Mouse (Mus musculus): ENCODE measurements around the gene Rps12-ps3.

Rps12-ps3 gene

DNA sequence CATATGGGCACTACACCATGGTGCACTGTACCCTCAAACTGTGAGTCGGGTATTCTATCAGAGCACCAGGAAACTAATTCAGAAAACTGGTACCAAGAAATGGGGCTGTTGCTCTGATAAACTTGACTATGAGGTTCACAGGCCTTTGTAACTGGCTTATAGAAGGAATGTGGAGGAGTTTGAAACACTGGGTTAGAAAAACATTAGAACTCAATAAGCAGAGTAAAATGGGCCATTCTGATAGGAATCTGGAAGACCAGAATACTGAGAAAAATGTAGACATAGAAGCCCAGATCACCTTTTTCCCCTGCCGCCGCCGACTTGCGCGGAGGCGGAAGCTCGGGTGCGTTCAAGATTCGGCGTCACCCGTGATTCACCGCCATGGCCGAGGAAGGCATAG lies at the start of gene Rps12-ps3:
Rps12-ps3 (plus strand) TSS at position 301 of the 400 bp plus-strand sequence.
- DNase-seq (ENCODE audit: low read depth, low spot score) = no peak

DNA sequence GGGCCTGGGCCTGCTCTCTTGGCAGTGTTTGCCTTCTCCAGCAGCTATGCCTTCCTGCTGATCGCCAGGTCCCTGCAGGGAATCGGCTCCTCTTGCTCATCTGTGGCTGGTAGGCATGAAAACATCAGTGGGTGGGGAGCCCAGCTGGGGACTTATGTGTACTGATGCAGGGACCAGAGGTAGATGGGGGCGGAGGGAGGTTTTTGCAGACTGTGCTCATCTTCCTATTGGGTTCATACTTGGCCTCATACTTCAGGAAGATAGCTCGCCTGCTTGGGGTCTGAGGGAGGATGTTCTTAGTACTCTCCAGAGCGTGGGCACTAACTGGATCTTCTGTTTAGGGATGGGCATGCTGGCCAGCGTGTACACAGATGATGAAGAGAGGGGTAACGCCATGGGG lies 48.9 kb upstream of the Rps12-ps3 start:
- DNase-seq (ENCODE audit: low read depth, low spot score) = no peak

DNA sequence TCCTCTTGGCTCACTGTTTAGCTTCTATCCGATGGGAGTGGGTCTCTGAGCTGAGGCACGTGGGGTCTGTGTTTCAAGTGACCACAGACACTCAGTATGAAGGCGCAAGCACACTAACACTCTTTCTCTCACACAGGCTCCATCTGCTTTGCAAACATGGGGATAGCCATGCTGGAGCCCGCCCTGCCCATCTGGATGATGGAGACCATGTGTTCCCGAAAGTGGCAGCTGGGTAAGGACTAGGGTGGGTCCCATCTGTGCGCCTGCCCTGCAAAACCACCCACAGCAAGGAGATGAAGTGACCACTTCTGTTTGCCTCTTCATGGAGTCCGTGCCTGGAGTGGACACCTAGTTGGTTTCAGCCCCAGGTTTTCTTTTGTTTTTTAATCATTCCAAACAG lies 45.7 kb upstream of the Rps12-ps3 start:
- no peak for DNase-seq (ENCODE audit: low read depth, low spot score)

DNA sequence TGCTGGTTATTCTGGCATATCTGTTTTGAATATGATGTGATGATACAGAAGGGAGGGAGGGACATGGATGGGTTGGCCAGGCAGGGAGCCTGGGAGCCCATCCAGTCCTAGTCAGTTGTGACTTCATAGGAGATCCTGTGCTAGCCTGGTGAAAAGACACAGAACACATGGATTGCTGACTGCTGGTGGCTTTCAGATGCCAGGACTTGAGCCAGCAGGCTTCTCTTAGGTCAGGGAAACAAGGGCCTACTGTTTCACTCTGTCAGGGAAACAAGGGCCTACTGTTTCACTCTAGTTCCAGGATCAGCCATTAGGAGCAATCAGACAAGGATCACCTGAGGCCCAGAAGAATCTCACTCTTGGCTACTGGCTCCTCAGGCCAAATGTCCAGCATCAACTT lies 41.2 kb upstream of the Rps12-ps3 start:
- DNase-seq (ENCODE audit: low read depth, low spot score) = no peak

DNA sequence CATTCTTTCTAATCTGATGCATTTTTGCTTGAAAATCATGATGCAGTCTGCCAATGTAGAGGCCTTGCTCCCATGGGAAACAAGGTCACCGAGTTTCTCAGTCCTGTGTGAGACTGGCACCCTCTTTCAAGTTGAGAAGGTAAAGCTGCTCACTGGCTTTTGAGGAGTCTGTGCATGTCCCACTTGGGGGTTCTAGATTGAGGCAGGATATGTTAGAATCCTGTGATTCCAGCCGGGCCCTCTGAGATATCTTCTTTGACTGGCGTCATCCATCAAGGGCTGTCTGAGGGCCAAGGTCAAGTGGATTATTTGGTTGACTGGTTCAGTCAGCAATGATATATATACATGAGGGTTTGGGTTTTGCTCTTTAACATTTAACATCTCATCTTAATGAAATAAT lies 40.1 kb upstream of the Rps12-ps3 start:
- DNase-seq (ENCODE audit: low read depth, low spot score) = no peak

DNA sequence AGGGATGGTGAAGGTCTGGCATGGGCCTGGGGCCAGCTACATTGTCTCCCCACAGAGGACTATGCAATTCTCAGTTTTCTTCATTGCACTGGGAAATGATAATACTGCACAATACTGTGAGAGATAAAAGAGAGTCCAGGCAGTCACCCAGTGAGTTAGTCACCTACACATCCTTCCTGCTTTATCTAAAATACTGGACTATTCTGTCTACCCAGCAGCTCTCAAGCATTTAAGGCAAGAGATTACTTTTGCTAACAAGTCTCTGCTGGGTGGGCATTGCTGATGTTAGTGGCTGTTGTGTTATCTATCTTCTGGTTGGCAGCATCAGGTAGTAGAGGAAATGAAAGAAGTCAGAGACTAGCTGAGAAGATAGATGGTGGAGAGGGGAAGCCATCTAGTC lies 33.0 kb upstream of the Rps12-ps3 start:
- no peak for DNase-seq (ENCODE audit: low read depth, low spot score)

DNA sequence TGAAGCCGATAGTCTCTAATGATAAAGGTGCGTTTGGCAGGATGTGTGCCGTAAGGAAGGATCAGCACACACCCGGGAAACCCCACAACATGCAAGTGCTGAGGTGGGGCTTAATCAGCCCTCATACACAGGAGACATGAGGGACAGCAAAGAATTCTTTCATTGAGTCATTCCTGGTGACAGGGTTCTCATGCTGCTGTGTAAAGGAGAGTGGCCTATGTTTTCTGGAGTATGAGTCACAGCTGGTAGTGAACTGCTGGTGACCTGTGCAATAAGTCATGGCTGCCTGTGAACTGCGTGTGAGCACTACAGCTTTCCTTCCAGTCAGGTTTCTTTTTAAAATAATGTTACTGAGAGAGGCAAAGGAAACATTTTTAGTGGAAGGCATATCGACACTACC lies 32.3 kb upstream of the Rps12-ps3 start:
- DNase-seq (ENCODE audit: low read depth, low spot score) = no peak

DNA sequence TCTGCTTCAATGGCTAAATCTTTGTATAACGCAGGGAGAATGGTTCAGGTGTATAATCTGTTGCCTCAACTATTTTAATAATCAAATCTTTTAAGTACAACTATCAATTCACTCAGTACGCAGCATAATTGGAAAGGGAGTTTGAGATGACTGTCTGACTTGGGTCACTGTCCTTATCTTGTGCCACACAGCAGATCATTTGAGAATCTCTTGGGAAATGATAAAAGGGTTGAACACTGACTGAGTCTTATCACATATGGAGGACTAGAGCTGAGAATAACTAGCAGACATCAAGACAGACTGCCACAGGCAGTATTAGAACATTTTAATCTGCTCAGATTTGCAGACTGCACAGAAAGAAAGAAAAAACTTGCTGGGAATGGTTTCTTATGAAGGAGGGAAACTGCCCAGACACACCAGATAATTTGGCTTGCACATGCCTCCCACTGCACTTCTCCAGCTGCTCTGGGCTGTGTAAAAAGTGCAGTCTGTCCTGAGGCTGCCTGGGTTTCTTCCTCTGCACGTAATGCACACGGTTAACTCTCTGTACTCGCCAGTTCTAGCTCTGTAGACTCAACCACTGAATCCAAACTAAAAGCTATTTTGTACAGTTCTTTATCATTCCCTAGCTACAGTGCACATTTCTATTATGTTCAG lies 29.8 kb upstream of the Rps12-ps3 start:
- DNase-seq (ENCODE audit: low read depth, low spot score) = no peak

DNA sequence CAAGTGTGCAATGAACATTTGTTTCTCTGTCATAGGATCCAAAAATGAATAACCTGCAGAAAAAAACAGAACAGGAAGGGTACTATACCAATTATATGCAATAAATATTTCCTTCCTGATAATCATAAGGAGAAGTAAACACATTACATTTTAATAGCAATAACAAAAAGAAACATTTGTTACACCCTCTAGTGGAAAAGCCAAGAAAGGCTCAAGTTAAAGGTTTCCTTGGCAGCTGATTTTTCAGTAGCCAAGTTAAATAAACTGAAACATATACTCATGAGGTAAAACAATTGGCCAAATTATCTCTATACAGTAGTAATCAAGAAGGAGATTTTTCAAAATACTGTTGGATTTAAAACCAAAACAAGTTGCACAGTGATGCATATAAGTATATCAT lies 6.8 kb upstream of the Rps12-ps3 start:
- no peak for DNase-seq (ENCODE audit: low read depth, low spot score)

DNA sequence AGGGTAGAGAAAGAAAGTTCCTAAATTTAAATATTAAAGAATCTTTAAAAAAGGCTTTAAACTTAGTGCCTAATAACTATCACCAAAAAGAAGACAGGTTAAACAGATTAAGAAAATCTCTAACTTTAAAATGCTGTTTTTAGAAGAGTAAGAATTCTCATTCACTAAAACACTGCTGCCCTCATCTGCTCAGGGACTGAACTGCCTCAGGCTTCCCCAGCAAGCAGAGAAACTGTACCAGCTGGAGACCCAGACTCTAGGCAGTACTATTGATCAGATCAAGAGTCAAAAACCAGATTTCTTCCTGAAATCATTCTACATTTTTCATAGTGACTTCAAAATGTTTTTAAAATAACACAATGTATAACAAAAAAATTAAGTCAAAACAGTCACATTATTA lies 5.5 kb upstream of the Rps12-ps3 start:
- DNase-seq (ENCODE audit: low read depth, low spot score) = peak; percentile 2

DNA sequence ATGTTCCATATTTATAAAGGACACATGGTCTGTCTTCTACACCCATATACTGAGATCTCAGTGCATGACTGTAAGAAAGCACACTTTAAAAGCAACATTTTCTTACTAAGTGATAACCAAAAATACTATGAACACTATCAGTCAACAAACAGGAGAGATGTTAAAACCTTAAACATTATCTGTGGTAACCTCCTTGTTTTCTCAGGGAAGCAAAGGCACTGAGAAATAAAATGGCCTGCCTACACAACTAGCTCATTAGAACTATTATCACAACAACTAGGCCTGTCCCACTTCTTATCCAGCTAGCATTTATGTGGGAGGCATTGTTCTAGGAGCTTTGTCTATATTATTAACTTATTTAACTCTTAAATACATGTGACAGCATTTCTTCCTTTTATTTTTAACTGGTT lies 8.7 kb downstream of the Rps12-ps3 start:
- no peak for DNase-seq (ENCODE audit: low read depth, low spot score)

DNA sequence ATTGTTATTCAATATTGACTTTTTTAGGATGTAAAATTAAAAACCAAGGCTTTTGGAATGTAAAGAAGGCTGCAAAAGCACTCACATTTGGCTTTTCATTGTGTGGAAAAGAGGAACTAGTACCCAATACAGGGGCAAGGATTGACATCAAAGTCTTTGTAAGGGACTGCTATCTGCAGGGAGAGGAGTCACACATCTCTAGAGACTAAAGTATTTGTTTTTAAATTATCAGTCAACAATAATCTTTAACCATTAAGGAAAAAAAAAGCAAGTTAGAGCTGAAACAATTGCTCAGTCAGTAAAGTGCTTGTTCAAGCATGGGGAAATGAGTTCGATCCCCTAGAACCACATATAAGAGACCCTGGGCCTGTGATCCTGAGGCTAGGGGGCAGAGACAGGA lies 14.6 kb downstream of the Rps12-ps3 start:
- no peak for DNase-seq (ENCODE audit: low read depth, low spot score)

DNA sequence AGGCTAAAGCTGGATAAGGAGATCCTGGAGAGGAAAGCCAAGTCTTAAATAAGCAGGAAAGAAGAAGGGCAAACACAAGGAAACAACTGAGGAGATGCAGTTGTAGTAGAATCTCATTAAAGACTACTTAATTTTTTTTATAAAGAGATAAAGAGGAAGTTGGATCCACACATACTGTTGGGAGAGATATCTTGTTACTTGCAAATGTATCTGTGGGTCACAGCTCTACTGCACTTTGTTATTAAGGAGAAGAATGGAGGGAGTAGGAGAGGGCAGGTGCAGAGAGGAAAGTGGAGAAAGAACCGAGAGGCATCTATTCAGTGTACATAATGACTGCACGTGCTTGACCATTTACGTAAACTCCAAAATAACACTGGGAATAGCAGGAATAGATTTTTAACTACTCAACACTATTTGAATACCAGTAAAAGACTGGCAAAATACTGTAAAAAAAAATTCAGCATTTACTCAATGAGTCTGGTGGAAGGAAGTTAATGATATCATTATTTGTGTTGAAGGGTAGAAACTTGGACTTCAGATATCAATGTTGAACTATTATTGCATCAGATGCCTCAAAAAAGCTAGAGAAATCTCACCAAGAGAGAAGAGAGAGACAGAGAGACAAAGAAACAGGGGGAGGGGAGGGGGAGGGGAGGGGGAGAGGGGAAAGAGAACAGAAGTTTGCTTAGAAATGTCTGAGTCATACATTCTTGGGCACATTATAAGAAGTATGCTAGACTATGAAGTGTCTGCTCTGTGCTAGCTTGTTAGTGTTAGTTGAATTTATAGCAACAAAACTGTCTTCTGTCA lies 16.0 kb downstream of the Rps12-ps3 start:
- DNase-seq (ENCODE audit: low read depth, low spot score) = no peak

DNA sequence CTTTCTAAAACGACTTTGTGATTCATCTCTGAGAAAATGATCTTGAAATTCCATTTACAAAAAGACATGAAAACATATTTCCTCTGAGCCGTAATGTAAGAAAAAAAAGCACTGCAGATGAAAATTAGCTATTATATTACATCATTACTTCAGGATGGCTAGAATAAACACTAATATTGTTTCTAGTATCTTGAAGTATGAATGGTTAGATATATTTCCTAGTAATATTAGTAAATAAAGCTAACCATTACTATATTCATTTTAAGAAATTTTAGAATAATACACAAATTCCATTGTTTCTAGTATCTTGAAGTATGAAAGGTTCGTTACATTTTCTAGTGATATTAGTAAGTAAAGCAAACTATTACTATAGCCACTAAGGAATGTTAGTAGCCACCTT lies 17.8 kb downstream of the Rps12-ps3 start:
- DNase-seq (ENCODE audit: low read depth, low spot score) = no peak

DNA sequence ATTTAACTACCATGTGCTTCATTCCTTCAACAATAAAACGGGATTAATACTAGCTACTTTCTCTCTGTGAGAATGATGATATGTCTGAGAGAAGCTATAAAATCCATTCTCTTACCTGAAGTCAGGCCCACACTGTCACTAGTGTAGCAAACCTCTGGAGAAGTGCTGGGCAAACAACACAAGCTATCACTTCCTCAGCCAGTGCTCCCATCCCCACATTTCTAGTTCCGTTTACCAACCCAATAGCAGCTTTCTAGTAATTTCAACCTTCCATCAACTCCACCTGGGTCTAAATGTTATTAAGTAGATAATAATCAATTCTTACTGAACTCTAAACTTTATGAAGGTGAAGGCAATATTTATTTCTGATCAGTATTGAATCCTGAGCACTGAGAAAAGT lies 20.9 kb downstream of the Rps12-ps3 start:
- DNase-seq (ENCODE audit: low read depth, low spot score) = no peak

DNA sequence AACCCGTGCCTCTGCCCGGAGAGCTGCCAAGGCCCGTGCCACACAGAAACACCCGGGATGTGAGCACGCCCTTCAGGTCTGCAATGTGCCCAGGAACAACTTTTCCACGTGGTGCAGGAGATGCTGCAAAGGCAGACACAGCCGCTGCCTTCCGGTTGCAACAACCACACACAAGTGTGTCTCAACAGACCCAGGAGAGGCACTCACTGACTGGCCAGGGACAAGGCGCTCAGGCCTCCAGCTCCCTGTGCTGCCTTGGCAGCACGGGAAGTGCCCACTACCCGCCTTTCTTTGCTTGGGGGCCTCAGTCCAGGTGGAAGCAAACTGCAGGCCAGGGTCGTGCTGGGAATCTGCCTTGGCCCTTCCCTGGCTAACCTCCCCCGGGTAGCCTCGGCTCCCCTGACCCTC lies 22.2 kb downstream of the Rps12-ps3 start:
- DNase-seq (ENCODE audit: low read depth, low spot score) = no peak

DNA sequence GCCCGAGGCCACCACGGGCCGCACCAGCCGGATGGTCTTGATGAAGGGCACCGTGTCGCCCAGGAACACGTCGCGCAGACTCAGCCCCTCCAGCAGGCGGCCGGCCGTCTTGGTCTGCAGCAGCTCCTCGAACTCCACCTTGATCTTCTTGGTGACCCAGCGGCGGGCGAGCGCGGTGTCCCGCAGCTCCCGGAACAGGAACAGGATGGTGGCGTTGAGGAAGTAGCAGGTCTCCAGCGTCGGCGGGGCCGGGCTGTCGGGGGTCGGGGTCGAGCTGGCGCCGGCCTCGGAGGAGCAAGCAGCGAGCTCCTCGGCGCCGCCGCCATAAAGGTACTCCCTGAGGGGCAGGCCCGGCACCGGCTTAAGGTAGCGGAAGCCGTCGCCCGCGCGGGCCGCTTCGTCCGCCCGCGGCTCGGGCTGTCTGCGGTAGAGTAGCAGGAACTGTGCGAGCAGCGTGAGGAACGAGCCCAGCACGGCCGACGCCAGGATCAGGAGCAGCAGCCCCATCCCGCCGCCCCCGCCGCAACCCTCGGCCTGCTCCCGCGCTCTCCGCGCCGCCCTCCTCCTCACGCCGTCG lies 23.1 kb downstream of the Rps12-ps3 start:
- DNase-seq (ENCODE audit: low read depth, low spot score) = no peak

DNA sequence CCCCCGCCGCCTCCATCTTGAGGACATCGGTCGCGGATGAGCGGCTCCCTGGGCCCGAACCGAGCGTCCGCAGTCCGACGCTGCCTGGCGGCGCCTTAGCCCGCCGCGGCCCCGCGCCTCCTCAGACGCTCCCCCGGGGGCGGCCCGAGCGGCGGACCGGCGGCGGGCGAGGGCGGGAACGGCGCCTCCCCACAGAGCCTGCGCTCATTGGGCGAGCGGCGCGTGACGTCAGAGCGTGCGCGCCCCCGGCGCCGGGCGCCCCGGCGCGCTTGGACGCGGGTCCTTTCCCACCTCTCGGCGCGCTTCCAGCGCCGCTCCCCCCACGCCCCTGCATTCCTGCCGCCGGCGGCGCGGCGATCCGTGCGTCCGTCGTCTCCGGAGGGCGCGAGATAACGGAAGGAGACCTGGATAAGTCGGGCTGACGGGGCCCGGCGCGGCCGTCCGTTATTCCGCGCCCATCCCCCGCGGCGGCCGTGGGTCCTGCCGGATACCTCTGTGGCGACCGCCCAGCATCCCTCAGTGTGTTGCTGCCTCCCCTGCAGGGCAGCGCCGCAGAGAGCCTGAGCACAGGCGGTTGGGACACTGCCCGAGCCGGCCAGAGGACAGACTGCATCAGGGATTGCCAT lies 23.7 kb downstream of the Rps12-ps3 start, which contains the start of gene Pdzd8:
Pdzd8 (minus strand) TSS at position 123 of the 626 bp plus-strand sequence.
- peak; percentile 92 for DNase-seq (ENCODE audit: low read depth, low spot score)

DNA sequence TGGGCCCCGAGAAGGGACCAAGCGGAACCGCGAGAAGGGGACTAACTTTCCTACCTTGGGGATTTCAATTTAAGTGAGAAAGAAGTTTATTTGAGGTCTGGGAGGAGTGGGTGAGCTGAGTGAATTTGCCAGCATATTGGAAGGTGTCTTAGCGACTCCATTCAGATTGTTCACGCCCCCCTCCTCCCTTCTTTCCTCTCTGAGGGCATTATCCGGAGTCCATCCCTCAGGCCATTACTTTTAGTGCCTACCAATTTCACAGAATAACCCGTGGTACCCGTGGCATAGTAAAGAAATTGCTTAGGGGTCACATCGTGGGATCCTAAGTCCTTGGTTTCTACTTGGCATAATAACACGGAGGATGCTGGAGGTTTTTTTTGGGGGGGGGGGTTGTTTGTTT lies 24.2 kb downstream of the Rps12-ps3 start:
- DNase-seq (ENCODE audit: low read depth, low spot score) = no peak

DNA sequence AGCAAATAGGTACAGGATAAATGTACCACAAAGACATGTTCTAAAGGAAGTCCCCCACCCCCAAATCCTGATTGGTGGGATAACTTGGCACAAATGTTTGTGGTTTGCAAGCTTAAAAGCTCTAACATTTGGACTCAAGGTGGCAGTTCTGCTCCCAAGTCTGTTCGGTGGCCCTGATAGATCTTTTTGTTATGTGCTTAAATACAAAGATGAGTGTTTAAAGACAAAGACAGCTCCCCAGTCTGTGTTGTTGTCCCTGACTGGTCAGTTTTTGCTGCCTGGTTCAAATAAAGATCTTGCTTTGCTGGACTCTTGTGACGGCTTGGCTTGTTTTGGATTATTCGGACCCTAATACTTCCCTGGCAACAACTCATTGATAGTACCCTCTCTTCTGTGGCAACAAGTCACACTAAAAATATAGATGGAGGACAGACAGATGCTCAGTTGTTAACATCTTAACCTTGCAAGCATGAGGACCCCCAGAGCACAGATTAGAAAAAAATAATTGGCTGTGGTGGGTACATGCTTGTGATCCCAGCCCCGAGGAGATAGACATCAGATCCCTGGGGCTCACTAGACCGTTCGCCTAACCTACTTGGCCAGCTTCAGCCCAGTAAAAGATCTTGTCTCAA lies 27.4 kb downstream of the Rps12-ps3 start:
- no peak for DNase-seq (ENCODE audit: low read depth, low spot score)

DNA sequence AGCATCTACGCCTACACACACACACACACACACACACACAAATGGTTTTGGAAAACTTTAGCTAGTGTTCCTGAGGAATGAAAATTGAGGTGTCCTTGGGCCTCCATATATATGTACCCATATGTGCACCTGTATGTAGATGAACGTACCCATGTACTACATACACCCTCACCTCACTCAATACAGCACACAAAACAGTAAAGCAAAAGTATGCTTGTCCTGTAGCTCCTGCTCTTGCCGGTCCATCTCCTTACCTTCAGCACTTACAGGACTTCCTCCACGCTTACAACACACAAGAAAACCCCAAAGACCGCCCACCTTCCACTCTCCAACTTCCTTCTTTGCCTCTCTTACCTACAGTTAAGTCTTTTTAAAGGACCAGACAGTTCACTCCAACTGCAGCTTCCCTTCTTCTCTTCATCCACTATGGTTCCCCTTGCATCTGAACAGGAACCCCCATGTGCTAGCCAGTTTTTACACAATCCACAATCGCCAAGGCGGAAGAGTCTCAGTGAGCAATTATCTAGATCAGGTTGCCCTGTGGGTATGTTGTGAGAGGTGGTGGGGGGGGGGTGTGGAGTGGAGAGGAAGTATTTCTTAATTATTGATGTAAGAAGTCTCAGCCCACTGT lies 28.3 kb downstream of the Rps12-ps3 start:
- DNase-seq (ENCODE audit: low read depth, low spot score) = no peak

All from embryo, embryonic 11.5 days (tissue).